Mouse (Mus musculus) ovary, adult 2 months (tissue): Measurements from ENCODE around the gene Zfp809. TPM values are rescaled to one million over a fixed set of nuclear protein-coding genes. Genes with fewer than 3 reads are reported as not detected.

Experiments used
- polyA plus RNA-seq: library from polyadenylated mRNA; depleted of rRNA; stranded (reverse); fragments of >200 nt; gene quantifications from 2 replicates; pipeline ENCODE4 v1.2.3, GENCODE M21; 2012; rRNA removed

Zfp809 gene
- 20.5 and 21.0 TPM in 2 replicates for polyA plus RNA-seq

GRCm38 (mm10) chr9:22225581-22226388, at the start of gene Zfp809:
Gene Zfp809, plus strand, starts transcription at chr9:22225714.

GRCm38 (mm10) chr9:22188025-22188611, 37.4 kb upstream of the Zfp809 start, which contains the start of gene Zfp872:
Gene Zfp872, plus strand, starts transcription at chr9:22188090.

GRCm38 (mm10) chr9:22259184-22260091, 33.9 kb downstream of the Zfp809 start, which contains the start of gene Zfp599:
Gene Zfp599, minus strand, starts transcription at chr9:22259895.

Other genes starting within 250 kb of the Zfp809 start
- 40.1 and 43.7 TPM in 2 replicates for gene Rgl3, start 236.3 kb upstream of the Zfp809 start, polyA plus RNA-seq
- 3.5 and 4.3 TPM in 2 replicates for gene Ccdc151, start 223.1 kb upstream of the Zfp809 start, polyA plus RNA-seq
- 129 and 142 TPM in 2 replicates for gene Prkcsh, start 222.9 kb upstream of the Zfp809 start, polyA plus RNA-seq
- 0.69 and 1.1 TPM in 2 replicates for gene Elavl3, start 173.7 kb upstream of the Zfp809 start, polyA plus RNA-seq
- not detected in 2 replicates for gene Gm49318, start 154.5 kb upstream of the Zfp809 start, polyA plus RNA-seq
- 42.8 and 46.1 TPM in 2 replicates for gene Zfp653, start 154.3 kb upstream of the Zfp809 start, polyA plus RNA-seq
- 40.6 and 44.4 TPM in 2 replicates for gene Ecsit, start 140.3 kb upstream of the Zfp809 start, polyA plus RNA-seq
- gene Cnn1, start 126.5 kb upstream of the Zfp809 start, polyA plus RNA-seq = 358 and 427 TPM in 2 replicates
- 254 and 278 TPM in 2 replicates for gene Elof1, start 108.5 kb upstream of the Zfp809 start, polyA plus RNA-seq
- gene Acp5, start 90.0 kb upstream of the Zfp809 start, polyA plus RNA-seq = 54.9 TPM in 2 replicates
- 74.7 and 102 TPM in 2 replicates for gene Pigyl, start 68.9 kb upstream of the Zfp809 start, polyA plus RNA-seq
- gene Zfp872, start 37.6 kb upstream of the Zfp809 start, polyA plus RNA-seq = 0.05 and 0.09 TPM in 2 replicates
- 0.20 TPM in 2 replicates for gene Zfp599, start 34.2 kb downstream of the Zfp809 start, polyA plus RNA-seq
- gene Zfp810, start 81.9 kb downstream of the Zfp809 start, polyA plus RNA-seq = 6.2 and 7.7 TPM in 2 replicates
- gene Anln, start 163.5 kb downstream of the Zfp809 start, polyA plus RNA-seq = 2.6 and 3.5 TPM in 2 replicates
- gene 9530077C05Rik, start 185.8 kb downstream of the Zfp809 start, polyA plus RNA-seq = 2.0 and 2.3 TPM in 2 replicates
- gene Gm17545, start 228.6 kb downstream of the Zfp809 start, polyA plus RNA-seq = not detected in 2 replicates
- 84.5 and 122 TPM in 2 replicates for gene Rp9, start 244.0 kb downstream of the Zfp809 start, polyA plus RNA-seq